Mouse (Mus musculus) MEL (cell line): ENCODE results near the gene Fam131c. TPM values are rescaled to one million over a fixed set of nuclear protein-coding genes. Genes with fewer than 3 reads are reported as not detected.

Source experiments
- DNase-seq: peaks from one replicate; pipeline ENCODE4 v3.0.0; 2011; ENCODE audit warnings: low read depth, low spot score
- H3K27ac ChIP-seq: 2 replicates; pipeline ENCODE4 v1.5.1; 2012; ENCODE audit warnings: low read depth, mild to moderate bottlenecking, control low read depth, low read length, moderate library complexity; ENCODE audit not compliant: control insufficient read depth
- H3K27me3 ChIP-seq, 2 experiments: fragments of 150-350 bp in 1 of 2; sonication (generic) in 1 of 2; 2 replicates each; pipeline ENCODE4 v1.6.1; 2012; ENCODE audit warnings: low read length in 2 of 2, mild to moderate bottlenecking in 2 of 2, improper control_type of control experiment in 1 of 2, moderate library complexity in 1 of 2; ENCODE audit not compliant: insufficient read depth in 2 of 2, control insufficient read depth in 1 of 2
- H3K36me3 ChIP-seq, 2 experiments: 2 replicates each; pipeline ENCODE4 v1.6.1; 2012 to 2014; ENCODE audit warnings: low read length in 2 of 2, improper control_type of control experiment in 1 of 2, inconsistent platforms in 1 of 2, mild to moderate bottlenecking in 1 of 2; ENCODE audit not compliant: insufficient read depth in 2 of 2, control insufficient read depth in 1 of 2
- H3K4me1 ChIP-seq, 2 experiments: fragments of 150-350 bp in 1 of 2; sonication (generic) in 1 of 2; 2 replicates each; pipeline ENCODE4 v1.6.1; 2012; ENCODE audit warnings: low read length in 2 of 2, improper control_type of control experiment in 1 of 2, mild to moderate bottlenecking in 1 of 2; ENCODE audit not compliant: insufficient read depth in 2 of 2, control insufficient read depth in 1 of 2
- H3K4me3 ChIP-seq, 2 experiments: fragments of 150-350 bp in 1 of 2; sonication (generic) in 1 of 2; 2 replicates each; pipeline ENCODE4 v1.5.1; 2012; ENCODE audit warnings: low read depth in 2 of 2, low read length in 2 of 2, mild to moderate bottlenecking in 2 of 2, moderate library complexity in 2 of 2, control low read depth in 1 of 2, improper control_type of control experiment in 1 of 2; ENCODE audit not compliant: control insufficient read depth in 1 of 2, insufficient read depth in 1 of 2
- H3K79me2 ChIP-seq: 2 replicates; pipeline ENCODE4 v1.6.1; 2012; ENCODE audit warnings: mild to moderate bottlenecking, low read length, moderate library complexity; ENCODE audit not compliant: control insufficient read depth, poor library complexity, insufficient read depth
- H3K9ac ChIP-seq: 2 replicates; pipeline ENCODE4 v1.6.1; 2012; ENCODE audit warnings: low read depth, mild to moderate bottlenecking, control low read depth, low read length, moderate library complexity; ENCODE audit not compliant: control insufficient read depth, poor library complexity, severe bottlenecking
- H3K9me3 ChIP-seq: fragments of 150-350 bp; sonication (generic); replicated peaks from 2 replicates; pipeline ENCODE4 v1.6.1; 2012; ENCODE audit warnings: mild to moderate bottlenecking, low read length, improper control_type of control experiment, moderate library complexity; ENCODE audit not compliant: insufficient read depth
- CHD1 ChIP-seq: IDR thresholded peaks from 2 replicates; pipeline ENCODE4 v1.6.1; 2012; ENCODE audit warnings: low read depth, mild to moderate bottlenecking, inconsistent platforms, low read length, improper control_type of control experiment
- GABPA ChIP-seq: IDR thresholded peaks from 2 replicates; pipeline ENCODE4 v1.6.1; 2012; ENCODE audit warnings: low read depth, mild to moderate bottlenecking, inconsistent platforms, low read length, improper control_type of control experiment, moderate library complexity
- POLR2A ChIP-seq, 2 experiments: IDR thresholded peaks; 2 replicates each; pipeline ENCODE4 v1.6.1; 2011 to 2012; ENCODE audit warnings: low read length in 2 of 2, mild to moderate bottlenecking in 2 of 2, control low read depth in 1 of 2, improper control_type of control experiment in 1 of 2, low read depth in 1 of 2, moderate library complexity in 1 of 2; ENCODE audit not compliant: control insufficient read depth in 1 of 2, insufficient read depth in 1 of 2, poor library complexity in 1 of 2
- TBP ChIP-seq: IDR thresholded peaks from 2 replicates; pipeline ENCODE4 v1.8.0; 2011; ENCODE audit warnings: low read depth, low read length, improper control_type of control experiment
- TCF12 ChIP-seq: IDR thresholded peaks from 2 replicates; pipeline ENCODE4 v1.6.1; 2014; ENCODE audit warnings: low read depth, mild to moderate bottlenecking, inconsistent platforms, low read length, improper control_type of control experiment, moderate library complexity
- USF2 ChIP-seq, 2 experiments: IDR thresholded peaks; 2 replicates each; pipeline ENCODE4 v1.6.1; 2011 to 2012; ENCODE audit warnings: improper control_type of control experiment in 2 of 2, low read length in 2 of 2, borderline replicate concordance in 1 of 2, inconsistent platforms in 1 of 2, low read depth in 1 of 2, mild to moderate bottlenecking in 1 of 2; ENCODE audit not compliant: insufficient read depth in 1 of 2
- ZKSCAN1 ChIP-seq: IDR thresholded peaks from 2 replicates; pipeline ENCODE4 v1.6.1; 2012; ENCODE audit warnings: low read depth, mild to moderate bottlenecking, inconsistent platforms, low read length, improper control_type of control experiment, moderate library complexity
- ZNF384 ChIP-seq: IDR thresholded peaks from 2 replicates; pipeline ENCODE4 v1.6.1; 2012; ENCODE audit warnings: low read depth, mild to moderate bottlenecking, inconsistent platforms, low read length, improper control_type of control experiment
- polyA plus RNA-seq, 2 experiments: library from polyadenylated mRNA; stranded (reverse) in 1 of 2; unstranded in 1 of 2; fragments of >175 nt in 1 of 2; fragments of >200 nt in 1 of 2; gene quantifications; 2 replicates each; pipeline versions ENCODE4 v1.2.1 to v1.2.4; 2012; ENCODE audit warnings: low replicate concordance in 2 of 2, low read depth in 1 of 2; ENCODE audit not compliant: insufficient read length in 2 of 2, insufficient read depth in 1 of 2, missing spikeins in 1 of 2
- total RNA-seq: library from RNA; depleted of rRNA; stranded (reverse); fragments of 300-350 nt; gene quantifications from 2 replicates; pipeline ENCODE4 v1.2.3, GENCODE M21; 2012; rRNA removed

Fam131c gene
- total and polyA plus RNA-seq, 3 experiments: not detected

- no peak overlapping the region for H3K9ac ChIP-seq
- no peaks in the 10 kb centered on the region for H3K4me1 ChIP-seq
- no peaks in the 10 kb centered on the region for H3K79me2 ChIP-seq
- H3K4me3 ChIP-seq: no peak overlapping the region
- TF ChIP-seq GABPA (no peak), CHD1 (no peak), TBP (no peak), USF2 (IDR thresholded peaks at IDR 0.05; ENCODE audit: borderline replicate concordance in 1 of 2, insufficient read depth in 1 of 2, low read depth in 1 of 2, low read length in 2 of 2) (no peak), POLR2A (IDR thresholded peaks at IDR 0.05; ENCODE audit: control insufficient read depth in 1 of 2, insufficient read depth in 1 of 2, low read depth in 1 of 2, low read length in 2 of 2, poor library complexity in 1 of 2) (no peak), ZKSCAN1 (no peak), TCF12 (no peak), ZNF384 (no peak)
- DNase-seq: no peak
- no peak overlapping the region for H3K27ac ChIP-seq
- no peaks in the 10 kb centered on the region for H3K36me3 ChIP-seq
- no peaks in the 10 kb centered on the region for H3K27me3 ChIP-seq
- H3K9me3 ChIP-seq: no peaks in the 10 kb centered on the region
These were observed 65.2 kb downstream of the Fam131c start for GRCm38 (mm10) chr4:141433191-141433590.

Other genes with a start within 250 kb of the Fam131c start
- gene Szrd1, start 228.4 kb upstream of the Fam131c start, total RNA-seq: 63.0 and 64.4 TPM in 2 replicates
- 100 to 1,000 TPM in 1 of 2 experiments, not detected in 1; 137 TPM for gene Szrd1, start 228.4 kb upstream of the Fam131c start, polyA plus RNA-seq
- gene Fbxo42, start 220.3 kb upstream of the Fam131c start, total RNA-seq: 10.1 and 11.2 TPM in 2 replicates
- 100 to 1,000 TPM in 1 of 2 experiments, 10 to 100 TPM in 1; 23.1 to 260 TPM for gene Fbxo42, start 220.3 kb upstream of the Fam131c start, polyA plus RNA-seq
- 3.7 and 5.8 TPM in 2 replicates for gene Rsg1, start 154.3 kb upstream of the Fam131c start, total RNA-seq
- gene Rsg1, start 154.3 kb upstream of the Fam131c start, polyA plus RNA-seq: 1 to 10 TPM in 1 of 2 experiments, not detected in 1; 4.8 TPM
- gene Arhgef19, start 128.7 kb upstream of the Fam131c start, total RNA-seq: 0.03 TPM in 1 of 2 replicates, not detected in the other
- gene Arhgef19, start 128.7 kb upstream of the Fam131c start, polyA plus RNA-seq: under 1 TPM in 1 of 2 experiments, not detected in 1; 0.78 TPM
- gene Epha2, start 67.0 kb upstream of the Fam131c start, total RNA-seq: 2.3 and 2.5 TPM in 2 replicates
- 1 to 10 TPM in 1 of 2 experiments, not detected in 1; 5.9 TPM for gene Epha2, start 67.0 kb upstream of the Fam131c start, polyA plus RNA-seq
- gene Clcnka, start 30.5 kb downstream of the Fam131c start, total RNA-seq: not detected in 2 replicates
- not detected for gene Clcnka, start 30.5 kb downstream of the Fam131c start, polyA plus RNA-seq
- not detected in 2 replicates for gene Clcnkb, start 47.8 kb downstream of the Fam131c start, total RNA-seq
- not detected for gene Clcnkb, start 47.8 kb downstream of the Fam131c start, polyA plus RNA-seq
- not detected in 2 replicates for gene Hspb7, start 52.6 kb downstream of the Fam131c start, total RNA-seq
- not detected for gene Hspb7, start 52.6 kb downstream of the Fam131c start, polyA plus RNA-seq
- gene Srarp, start 67.9 kb downstream of the Fam131c start, total RNA-seq: not detected in 2 replicates
- not detected for gene Srarp, start 67.9 kb downstream of the Fam131c start, polyA plus RNA-seq
- gene Zbtb17, start 76.4 kb downstream of the Fam131c start, total RNA-seq: 32.3 and 36.4 TPM in 2 replicates
- 10 to 100 TPM in 1 of 2 experiments, not detected in 1; 63.2 TPM for gene Zbtb17, start 76.4 kb downstream of the Fam131c start, polyA plus RNA-seq
- 11.9 and 12.6 TPM in 2 replicates for gene Spen, start 170.4 kb downstream of the Fam131c start, total RNA-seq
- gene Spen, start 170.4 kb downstream of the Fam131c start, polyA plus RNA-seq: 100 to 1,000 TPM in 1 of 2 experiments, 10 to 100 TPM in 1; 46.9 to 102 TPM
- not detected in 2 replicates for gene Fblim1, start 237.9 kb downstream of the Fam131c start, total RNA-seq
- gene Fblim1, start 237.9 kb downstream of the Fam131c start, polyA plus RNA-seq: not detected